Mouse (Mus musculus) CH12.LX (cell line): Measurements from ENCODE around the gene Hmmr. TPM values are rescaled to one million over a fixed set of nuclear protein-coding genes. Genes with fewer than 3 reads are reported as not detected.
A peak's percentile ranks its signal among the peaks of the same experiment; 100 is the strongest.

Experiments
- DNase-seq: peaks from one replicate; pipeline ENCODE4 v3.0.0-alpha.2; 2013; ENCODE audit errors: extremely low read depth
- H3K27ac ChIP-seq: 2 replicates; pipeline ENCODE4 v1.5.1; 2012; ENCODE audit warnings: low read depth, mild to moderate bottlenecking, control low read depth, moderate library complexity; ENCODE audit not compliant: insufficient read depth
- H3K27me3 ChIP-seq: replicated peaks from 2 replicates; pipeline ENCODE3; 2012; ENCODE audit warnings: inconsistent platforms
- H3K36me3 ChIP-seq, 2 experiments: replicated peaks in 1 of 2; 2 replicates each; pipeline versions ENCODE3 to v1.6.1; 2012; ENCODE audit warnings: inconsistent platforms in 1 of 2, low read length in 1 of 2, mild to moderate bottlenecking in 1 of 2, mixed read lengths in 1 of 2, moderate library complexity in 1 of 2; ENCODE audit not compliant: control insufficient read depth in 1 of 2, insufficient read depth in 1 of 2
- H3K4me1 ChIP-seq, 2 experiments: 2 replicates each; pipeline ENCODE4 v1.6.1; 2012; ENCODE audit warnings: inconsistent platforms in 1 of 2, moderate library complexity in 1 of 2; ENCODE audit not compliant: insufficient read depth in 2 of 2, control insufficient read depth in 1 of 2
- H3K4me2 ChIP-seq: 2 replicates; pipeline ENCODE4 v1.6.1; 2012; ENCODE audit warnings: low read depth, mild to moderate bottlenecking, control low read depth; ENCODE audit not compliant: poor library complexity, insufficient read depth, severe bottlenecking
- H3K4me3 ChIP-seq, 3 experiments: fragments of 150-350 bp in 1 of 3; sonication (generic) in 1 of 3; replicated peaks in 1 of 3; 2 replicates each; pipeline versions ENCODE3 to v1.5.1; 2011 to 2012; ENCODE audit warnings: low read depth in 2 of 3, low read length in 2 of 3, mild to moderate bottlenecking in 2 of 3, moderate library complexity in 2 of 3, control low read depth in 1 of 3, improper control_type of control experiment in 1 of 3, inconsistent platforms in 1 of 3, mixed read lengths in 1 of 3; ENCODE audit not compliant: poor library complexity in 1 of 3
- H3K79me2 ChIP-seq: replicated peaks from 2 replicates; pipeline ENCODE4 v1.6.1; 2012; ENCODE audit warnings: mild to moderate bottlenecking, moderate library complexity; ENCODE audit not compliant: control insufficient read depth, poor library complexity, insufficient read depth, severe bottlenecking; ENCODE audit errors: extremely low read depth
- H3K9ac ChIP-seq: 2 replicates; pipeline ENCODE4 v1.6.1; 2012; ENCODE audit warnings: low read depth, mild to moderate bottlenecking, control low read depth, moderate library complexity; ENCODE audit not compliant: insufficient read depth
- H3K9me3 ChIP-seq: replicated peaks from 2 replicates; pipeline ENCODE3; 2012; ENCODE audit warnings: low read length, inconsistent platforms, mixed read lengths
- CTCF ChIP-seq, 2 experiments: IDR thresholded peaks in 1 of 2; conservative IDR thresholded peaks in 1 of 2; 2 replicates each; pipeline ENCODE4 v1.5.1; 2011 to 2012; ENCODE audit warnings: low read depth in 2 of 2, low read length in 2 of 2, improper control_type of control experiment in 1 of 2, inconsistent platforms in 1 of 2, mild to moderate bottlenecking in 1 of 2, moderate library complexity in 1 of 2
- ELF1 ChIP-seq: IDR thresholded peaks from 2 replicates; pipeline ENCODE4 v1.6.1; 2014; ENCODE audit warnings: low read depth, mild to moderate bottlenecking, inconsistent platforms, low read length, improper control_type of control experiment
- JUN ChIP-seq: IDR thresholded peaks from 2 replicates; pipeline ENCODE4 v1.6.1; 2011; ENCODE audit warnings: low read depth, mild to moderate bottlenecking, low read length, improper control_type of control experiment, moderate library complexity; ENCODE audit not compliant: insufficient read depth
- KAT2A ChIP-seq: IDR thresholded peaks from 2 replicates; pipeline ENCODE4 v1.6.1; 2012; ENCODE audit warnings: low read length, improper control_type of control experiment, inconsistent platforms; ENCODE audit not compliant: insufficient replicate concordance
- MAFK ChIP-seq: IDR thresholded peaks from 2 replicates; pipeline ENCODE4 v1.6.1; 2011; ENCODE audit warnings: low read length, improper control_type of control experiment; ENCODE audit not compliant: insufficient replicate concordance
- MXI1 ChIP-seq: IDR thresholded peaks from 2 replicates; pipeline ENCODE4 v1.6.1; 2011; ENCODE audit warnings: mild to moderate bottlenecking, low read depth, low read length, improper control_type of control experiment
- PAX5 ChIP-seq: IDR thresholded peaks from 2 replicates; pipeline ENCODE4 v1.6.1; 2012; ENCODE audit warnings: low read length, inconsistent platforms, mixed read lengths
- POLR2AphosphoS2 ChIP-seq: IDR thresholded peaks from 2 replicates; pipeline ENCODE4 v1.6.1; 2011; ENCODE audit warnings: low read depth, low read length, improper control_type of control experiment
- RAD21 ChIP-seq: IDR thresholded peaks from 2 replicates; pipeline ENCODE4 v1.6.1; 2011; ENCODE audit warnings: low read depth, mild to moderate bottlenecking, low read length, improper control_type of control experiment, moderate library complexity
- SMC3 ChIP-seq: IDR thresholded peaks from 2 replicates; pipeline ENCODE4 v1.6.1; 2011; ENCODE audit warnings: low read depth, low read length, improper control_type of control experiment
- TCF12 ChIP-seq: IDR thresholded peaks from 2 replicates; pipeline ENCODE4 v1.6.1; 2014; ENCODE audit warnings: low read depth, mild to moderate bottlenecking, inconsistent platforms, low read length, improper control_type of control experiment
- UBTF ChIP-seq: IDR thresholded peaks from 2 replicates; pipeline ENCODE4 v1.6.1; 2012; ENCODE audit warnings: low read depth, mild to moderate bottlenecking, inconsistent platforms, low read length, improper control_type of control experiment, moderate library complexity
- USF1 ChIP-seq: IDR thresholded peaks from 2 replicates; pipeline ENCODE4 v1.6.1; 2014; ENCODE audit warnings: low read depth, mild to moderate bottlenecking, inconsistent platforms, low read length, improper control_type of control experiment
- ZKSCAN1 ChIP-seq: IDR thresholded peaks from 2 replicates; pipeline ENCODE4 v1.6.1; 2012; ENCODE audit warnings: low read depth, inconsistent platforms, low read length, improper control_type of control experiment, borderline replicate concordance
- dilution Hi-C: fragments of 300-500 bp; cut with MboI; formaldehyde crosslinking; loops from 2 replicates; pipeline ENCODE4 v1.14.3; 2020; ENCODE audit warnings: low sequenced_read_pairs; ENCODE audit not compliant: extremely low pct_unique_long_range_greater_than_20kb, extremely low pct_ligation_motif_present
- in situ Hi-C: fragments of 300-500 bp; cut with MboI; formaldehyde crosslinking; loops from 3 replicates; pipeline ENCODE4 v1.14.3; 2019; ENCODE audit warnings: low sequenced_read_pairs, low pct_ligation_motif_present, low pct_unique_long_range_greater_than_20kb, mixed read lengths
- polyA plus RNA-seq: library from polyadenylated mRNA; unstranded; fragments of >175 nt; gene quantifications from 2 replicates; pipeline ENCODE4 v1.2.1, GENCODE M21; 2012; ENCODE audit warnings: low read depth; ENCODE audit not compliant: insufficient read length
- total RNA-seq, 2 experiments: library from RNA; depleted of rRNA; stranded (reverse); fragments of 300-350 nt in 1 of 2; fragments of >200 nt in 1 of 2; gene quantifications; 2 replicates each; pipeline ENCODE4 v1.2.3; 2012 to 2014

Gene Hmmr
- total and polyA plus RNA-seq, 3 experiments: 64.2 to 109 (median 64.3) TPM

DNA sequence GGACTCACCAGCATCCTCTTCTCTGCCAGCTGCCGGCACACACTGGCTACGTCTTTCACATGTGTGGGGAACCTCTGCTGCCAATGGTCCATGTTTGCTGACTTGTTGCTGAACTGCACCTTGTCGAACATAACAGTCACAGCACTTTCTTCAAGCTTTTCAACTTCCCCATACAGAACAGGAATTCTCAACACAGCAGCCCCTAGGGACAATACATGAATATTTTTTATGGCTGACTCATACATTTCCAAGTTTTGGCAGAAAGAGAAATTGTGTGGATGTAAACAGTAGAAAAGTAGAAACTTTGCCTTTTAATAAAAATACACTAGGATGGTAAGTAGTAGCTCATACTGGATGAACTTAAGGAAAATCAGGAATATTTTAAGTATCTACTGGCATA, 50.8 kb downstream of the Hmmr start:
- H3K9ac ChIP-seq: no peak overlapping the region
- H3K79me2 ChIP-seq: peaks cover 8% of the 10 kb centered on the region
- peaks cover 6% of the 10 kb centered on the region for H3K9me3 ChIP-seq
- DNase-seq: no peak
- in situ Hi-C loops (no loop called here), dilution Hi-C loops (no loop called here)
- H3K36me3 ChIP-seq: peaks cover 77 to 95% of the 10 kb centered on the region in 2 experiments
- no peak overlapping the region for H3K4me2 ChIP-seq
- H3K4me3 ChIP-seq: no peak overlapping the region
- no peaks in the 10 kb centered on the region for H3K27me3 ChIP-seq
- H3K4me1 ChIP-seq: no peaks in the 10 kb centered on the region
- no peak overlapping the region for H3K27ac ChIP-seq
- TF ChIP-seq TCF12 (no peak), POLR2AphosphoS2 (no peak)

DNA sequence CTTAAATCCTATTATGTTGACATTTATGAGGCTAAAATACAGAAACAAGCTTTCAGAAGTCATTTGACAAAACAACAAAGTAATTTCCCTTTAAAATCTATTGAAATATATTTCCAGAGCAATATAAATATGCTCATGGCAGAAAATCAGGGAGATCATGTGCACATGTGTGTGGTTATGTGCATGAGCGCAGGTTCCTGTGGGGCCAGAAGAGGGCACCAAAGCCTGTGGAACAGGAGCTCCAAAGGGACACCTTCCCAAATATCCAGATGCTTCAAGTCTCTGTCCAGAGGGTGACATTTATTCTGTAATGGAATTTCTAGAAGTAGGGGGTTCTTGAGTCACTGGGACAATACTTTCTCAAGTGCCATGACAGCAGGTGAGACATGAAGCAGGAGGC, 56.1 kb downstream of the Hmmr start:
- Histone ChIP-seq H3K4me3 (no peak overlapping the region), H3K4me2 (no peak overlapping the region), H3K27ac (no peak overlapping the region), H3K9me3 (peaks cover 10% of the 10 kb centered on the region), H3K27me3 (no peaks in the 10 kb centered on the region), H3K9ac (no peak overlapping the region), H3K4me1 (no peaks in the 10 kb centered on the region), H3K79me2 (no peaks in the 10 kb centered on the region), H3K36me3 (peaks cover 41 to 55% of the 10 kb centered on the region in 2 experiments)
- in situ Hi-C loops (no loop called here), dilution Hi-C loops (no loop called here)
- DNase-seq: no peak
- TF ChIP-seq SMC3 (no peak; the same call in 1 of the 2 replicates), CTCF (conservative IDR thresholded peaks at IDR 0.05 in 1 of 2, IDR thresholded peaks at IDR 0.05 in 1 of 2; ENCODE audit: low read depth in 2 of 2, low read length in 2 of 2) (peak in 1 of 2 experiments; percentile 36; a peak in 2 of 4 replicates), RAD21 (peak; percentile 21)

DNA sequence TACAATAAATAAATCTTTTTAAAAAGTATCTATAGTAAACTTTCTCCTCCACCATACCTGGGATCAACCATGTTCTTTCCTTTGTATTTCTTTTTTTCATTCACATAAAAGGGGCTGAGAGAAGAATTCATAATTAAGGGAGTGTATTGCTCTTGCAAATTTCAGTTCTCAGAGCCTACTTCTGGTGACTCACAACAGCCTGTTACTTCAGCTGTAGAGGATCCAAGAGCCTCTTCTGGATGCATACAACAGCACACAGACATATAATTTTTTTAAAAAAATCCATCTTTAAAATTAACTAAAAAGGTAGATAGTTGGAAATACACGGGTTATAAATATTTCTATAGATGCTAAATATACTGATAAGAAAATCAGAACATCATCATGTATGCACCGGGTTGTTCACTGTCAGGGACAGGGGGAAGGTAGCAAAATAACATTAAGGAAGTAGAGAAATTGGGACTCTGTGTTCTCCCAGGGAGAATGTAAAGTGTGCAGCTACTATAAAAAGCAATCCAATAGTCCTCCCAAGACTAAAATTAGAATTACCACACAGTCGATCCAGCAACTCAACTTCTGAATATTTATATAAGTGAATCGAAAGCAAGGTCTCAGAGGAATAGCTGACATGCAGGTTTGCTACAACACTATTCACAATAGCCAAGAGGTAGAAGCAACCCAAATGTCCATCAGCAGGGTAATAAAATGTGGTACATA, 58.0 kb downstream of the Hmmr start:
- Histone ChIP-seq H3K36me3 (peaks cover 25 to 37% of the 10 kb centered on the region in 2 experiments), H3K27me3 (no peaks in the 10 kb centered on the region), H3K4me2 (no peak overlapping the region), H3K27ac (no peak overlapping the region), H3K4me3 (no peak overlapping the region), H3K4me1 (no peaks in the 10 kb centered on the region), H3K79me2 (no peaks in the 10 kb centered on the region), H3K9me3 (peaks cover 10% of the 10 kb centered on the region), H3K9ac (no peak overlapping the region)
- in situ Hi-C loops: no loop called here
- no peak for DNase-seq
- dilution Hi-C loops: no loop called here
- TF ChIP-seq ELF1 (no peak), ZKSCAN1 (no peak), MXI1 (no peak), USF1 (no peak), JUN (no peak), SMC3 (no peak), MAFK (no peak), PAX5 (no peak), UBTF (no peak), KAT2A (no peak)

Other genes starting within 250 kb of the Hmmr start
- 69.3 and 71.3 TPM in 2 replicates for gene Mat2b, start 38.2 kb downstream of the Hmmr start, total RNA-seq (2012; rRNA removed)
- gene Mat2b, start 38.2 kb downstream of the Hmmr start, total RNA-seq (2014; rRNA removed): 122 and 138 TPM in 2 replicates
- gene Mat2b, start 38.2 kb downstream of the Hmmr start, polyA plus RNA-seq: 99.8 and 100 TPM in 2 replicates
- gene Nudcd2, start 245 bp upstream of the Hmmr start, total RNA-seq (2012; rRNA removed): 89.8 and 109 TPM in 2 replicates
- gene Nudcd2, start 245 bp upstream of the Hmmr start, total RNA-seq (2014; rRNA removed): 221 and 265 TPM in 2 replicates
- gene Nudcd2, start 245 bp upstream of the Hmmr start, polyA plus RNA-seq: 107 and 119 TPM in 2 replicates
- 156 and 174 TPM in 2 replicates for gene Ccng1, start 21.9 kb upstream of the Hmmr start, total RNA-seq (2012; rRNA removed)
- gene Ccng1, start 21.9 kb upstream of the Hmmr start, total RNA-seq (2014; rRNA removed): 348 and 401 TPM in 2 replicates
- gene Ccng1, start 21.9 kb upstream of the Hmmr start, polyA plus RNA-seq: 162 and 175 TPM in 2 replicates